Mouse (Mus musculus) hindbrain, embryonic 16.5 days (tissue): Measurements from ENCODE around the gene Eef1akmt2. TPM values are rescaled to one million over a fixed set of nuclear protein-coding genes. Genes with fewer than 3 reads are reported as not detected.
A peak's percentile ranks its signal among the peaks of the same experiment; 100 is the strongest.

ENCODE experiments used
- ATAC-seq: fragments of 200-750 bp; cut with Nextera tagmentation; 2 replicates; pipeline ENCODE4 v1.8.0; 2017; ENCODE audit warnings: moderate TSS enrichment, moderate library complexity
- H3K27ac ChIP-seq: fragments of 300-500 bp; sonication (generic); 2 replicates; pipeline ENCODE4 v1.5.1; 2014; ENCODE audit warnings: low read depth, mild to moderate bottlenecking, control low read depth, low read length, moderate library complexity
- H3K27me3 ChIP-seq: fragments of 300-500 bp; sonication (generic); replicated peaks from 2 replicates; pipeline ENCODE4 v1.6.1; 2014; ENCODE audit warnings: low read length; ENCODE audit not compliant: control insufficient read depth, insufficient read depth
- H3K36me3 ChIP-seq: fragments of 300-500 bp; sonication (generic); 2 replicates; pipeline ENCODE4 v1.6.1; 2014; ENCODE audit warnings: mild to moderate bottlenecking, low read length, moderate library complexity, mixed read lengths; ENCODE audit not compliant: control insufficient read depth, insufficient read depth
- H3K4me1 ChIP-seq: fragments of 300-500 bp; sonication (generic); 2 replicates; pipeline ENCODE4 v1.6.1; 2014; ENCODE audit warnings: low read depth, low read length; ENCODE audit not compliant: control insufficient read depth, insufficient read depth
- H3K4me2 ChIP-seq: fragments of 300-500 bp; sonication (generic); 2 replicates; pipeline ENCODE4 v1.6.1; 2014; ENCODE audit warnings: mild to moderate bottlenecking, low read length, control low read depth, moderate library complexity
- H3K4me3 ChIP-seq: fragments of 300-500 bp; sonication (generic); 2 replicates; pipeline ENCODE4 v1.5.1; 2014; ENCODE audit warnings: mild to moderate bottlenecking, low read length, control low read depth, moderate library complexity
- H3K9ac ChIP-seq: fragments of 300-500 bp; sonication (generic); 2 replicates; pipeline ENCODE4 v1.6.1; 2014; ENCODE audit warnings: low read depth, mild to moderate bottlenecking, control low read depth, low read length, moderate library complexity
- H3K9me3 ChIP-seq: fragments of 300-500 bp; sonication (generic); 2 replicates; pipeline ENCODE4 v1.6.1; 2014; ENCODE audit warnings: mild to moderate bottlenecking, low read length, moderate library complexity; ENCODE audit not compliant: control insufficient read depth
- WGBS: fragments of 180-500 bp; shearing (Covaris S2); extraction: QIAGEN DNeasy Blood & Tissue Kit; methylation state at CpG from one replicate; pipeline ENCODE4 v1.1.7; 2014; 5-methylcytosine and 5-hydroxymethylcytosine counted together
- polyA plus RNA-seq: library from polyadenylated mRNA; unstranded; fragments of >200 nt; fragmentation: Nextera tagmentation; extraction: Ambion mirVana; gene quantifications from 2 replicates; pipeline ENCODE4 v1.2.1, GENCODE M21; 2015

Eef1akmt2 gene
- polyA plus RNA-seq, 1 experiment from 2014 or later: 87.6 TPM

GRCm38 (mm10) chr7:132801509-132801908 is 51.0 kb downstream of the Eef1akmt2 start:
- Histone ChIP-seq H3K4me3 (no peak overlapping the region), H3K27me3 (no peaks in the 10 kb centered on the region), H3K4me1 (peaks cover 13% of the 10 kb centered on the region), H3K9me3 (no peaks in the 10 kb centered on the region), H3K27ac (no peak overlapping the region), H3K9ac (no peak overlapping the region), H3K36me3 (no peaks in the 10 kb centered on the region), H3K4me2 (no peak overlapping the region)
- WGBS: 84% methylated on average over 5 of the region's 5 CpGs
- ATAC-seq: no peak

GRCm38 (mm10) chr7:132800868-132801267 is 51.6 kb downstream of the Eef1akmt2 start:
- 86% methylated on average over 10 of the region's 10 CpGs for WGBS
- no peak overlapping the region for H3K4me2 ChIP-seq

GRCm38 (mm10) chr7:132799119-132800016 is 53.1 kb downstream of the Eef1akmt2 start:
- Histone ChIP-seq H3K27ac (no peak overlapping the region), H3K4me1 (no peaks in the 10 kb centered on the region), H3K9me3 (no peaks in the 10 kb centered on the region), H3K36me3 (no peaks in the 10 kb centered on the region), H3K27me3 (no peaks in the 10 kb centered on the region), H3K4me3 (no peak overlapping the region), H3K9ac (no peak overlapping the region), H3K4me2 (no peak overlapping the region)
- 0 out of 2 replicates have a peak, but pooled peaks have one; percentile 20 for ATAC-seq
- WGBS: 91% methylated on average over 5 of the region's 5 CpGs

More at GRCm38 (mm10) chr7:132800868-132801267, 51.6 kb downstream of the Eef1akmt2 start:
- H3K4me3 ChIP-seq: no peak overlapping the region
- ATAC-seq: no peak
- peaks cover 9% of the 10 kb centered on the region for H3K4me1 ChIP-seq
- no peaks in the 10 kb centered on the region for H3K9me3 ChIP-seq
- H3K27ac ChIP-seq: no peak overlapping the region
- no peaks in the 10 kb centered on the region for H3K36me3 ChIP-seq
- H3K9ac ChIP-seq: no peak overlapping the region
- no peaks in the 10 kb centered on the region for H3K27me3 ChIP-seq

- Histone ChIP-seq H3K9me3 (no peaks in the 10 kb centered on the region), H3K36me3 (no peaks in the 10 kb centered on the region), H3K27ac (no peak overlapping the region), H3K27me3 (no peaks in the 10 kb centered on the region), H3K4me3 (no peak overlapping the region), H3K9ac (no peak overlapping the region), H3K4me1 (no peaks in the 10 kb centered on the region), H3K4me2 (no peak overlapping the region)
- no peak for ATAC-seq
- WGBS: 89% methylated on average over 5 of the region's 5 CpGs
Observed at GRCm38 (mm10) chr7:132795141-132795540, 57.3 kb downstream of the Eef1akmt2 start.

GRCm38 (mm10) chr7:132793467-132793866 is 59.0 kb downstream of the Eef1akmt2 start:
- Histone ChIP-seq H3K27ac (no peak overlapping the region), H3K36me3 (no peaks in the 10 kb centered on the region), H3K9ac (no peak overlapping the region), H3K4me1 (no peaks in the 10 kb centered on the region), H3K4me2 (no peak overlapping the region), H3K27me3 (no peaks in the 10 kb centered on the region), H3K4me3 (no peak overlapping the region), H3K9me3 (no peaks in the 10 kb centered on the region)
- ATAC-seq: no peak
- 62% methylated on average over 6 of the region's 6 CpGs for WGBS

GRCm38 (mm10) chr7:132790447-132791219 is 61.8 kb downstream of the Eef1akmt2 start:
- Histone ChIP-seq H3K36me3 (no peaks in the 10 kb centered on the region), H3K27me3 (no peaks in the 10 kb centered on the region), H3K9ac (no peak overlapping the region), H3K4me1 (peaks cover 12% of the 10 kb centered on the region; the same call in 1 of the 2 replicates), H3K27ac (no peak overlapping the region), H3K4me3 (no peak overlapping the region), H3K4me2 (no peak overlapping the region), H3K9me3 (no peaks in the 10 kb centered on the region)
- ATAC-seq: no peak
- 85% methylated on average over 14 of the region's 14 CpGs for WGBS

GRCm38 (mm10) chr7:132788826-132789225 is 63.6 kb downstream of the Eef1akmt2 start:
- no peak overlapping the region for H3K4me3 ChIP-seq
- H3K27me3 ChIP-seq: no peaks in the 10 kb centered on the region
- WGBS: 91% methylated on average over 13 of the region's 13 CpGs
- no peaks in the 10 kb centered on the region for H3K9me3 ChIP-seq
- H3K4me2 ChIP-seq: no peak overlapping the region
- ATAC-seq: no peak
- H3K4me1 ChIP-seq: peaks cover 17% of the 10 kb centered on the region; the same call in 1 of the 2 replicates
- no peak overlapping the region for H3K9ac ChIP-seq
- H3K27ac ChIP-seq: no peak overlapping the region
- H3K36me3 ChIP-seq: no peaks in the 10 kb centered on the region

- H3K4me2 ChIP-seq: no peak overlapping the region
- 90% methylated on average over 4 of the region's 4 CpGs for WGBS
- no peak overlapping the region for H3K27ac ChIP-seq
- H3K9ac ChIP-seq: no peak overlapping the region
- H3K4me3 ChIP-seq: no peak overlapping the region
- ATAC-seq: no peak
- peaks cover 17% of the 10 kb centered on the region; the same call in 1 of the 2 replicates for H3K4me1 ChIP-seq
- H3K27me3 ChIP-seq: no peaks in the 10 kb centered on the region
- H3K36me3 ChIP-seq: no peaks in the 10 kb centered on the region
- no peaks in the 10 kb centered on the region for H3K9me3 ChIP-seq
Observed at GRCm38 (mm10) chr7:132787496-132788190, 64.8 kb downstream of the Eef1akmt2 start.
